Mouse (Mus musculus): ENCODE results near the gene Selenow. TPM values are rescaled to one million over a fixed set of nuclear protein-coding genes. Genes with fewer than 3 reads are reported as not detected.
A peak's percentile ranks its signal among the peaks of the same experiment; 100 is the strongest.

Selenow gene
- 684 and 739 TPM in 2 replicates for polyA plus RNA-seq (2015; fragmentation: Nextera tagmentation; extraction: Ambion mirVana)

GRCm38 (mm10) chr7:15922220-15922773 lies at the start of gene Selenow:
Selenow (minus strand) TSS chr7:15922402.
- peak; percentile 95 for ATAC-seq (ENCODE audit: insufficient read depth, low FRiP score)
- H3K4me1 ChIP-seq (ENCODE audit: control insufficient read depth, insufficient read depth, low read length): peaks cover 12% of the 10 kb centered on the region
- H3K4me2 ChIP-seq (ENCODE audit: low read depth, low read length): peak within 1 kb of the TSS; percentile 82
- H3K4me3 ChIP-seq (replicated peaks; ENCODE audit: low read length): peak within 1 kb of the TSS; percentile 89
- H3K36me3 ChIP-seq (ENCODE audit: control insufficient read depth, insufficient read depth, low read length): peaks cover 9% of the 10 kb centered on the region; the same call in 1 of the 2 replicates
- 0% methylated on average over 33 of the region's 33 CpGs for WGBS
- peak within 1 kb of the TSS; percentile 72 for H3K27ac ChIP-seq (ENCODE audit: low read length)
- H3K9ac ChIP-seq (ENCODE audit: low read length): peak within 1 kb of the TSS; percentile 87
- H3K9me3 ChIP-seq (replicated peaks; ENCODE audit: control insufficient read depth, low read length): no peaks in the 10 kb centered on the region
- H3K27me3 ChIP-seq (ENCODE audit: control insufficient read depth, insufficient read depth, low read length): no peaks in the 10 kb centered on the region

- H3K9ac ChIP-seq (ENCODE audit: low read length): no peak overlapping the region
- peaks cover 34% of the 10 kb centered on the region for H3K36me3 ChIP-seq (ENCODE audit: control insufficient read depth, insufficient read depth, low read length)
- H3K27ac ChIP-seq (ENCODE audit: low read length): no peak overlapping the region
- no peak for ATAC-seq (ENCODE audit: insufficient read depth, low FRiP score)
- no peak overlapping the region for H3K4me3 ChIP-seq (replicated peaks; ENCODE audit: low read length)
- H3K27me3 ChIP-seq (ENCODE audit: control insufficient read depth, insufficient read depth, low read length): no peaks in the 10 kb centered on the region
- no peak overlapping the region for H3K4me2 ChIP-seq (ENCODE audit: low read depth, low read length)
- no peaks in the 10 kb centered on the region for H3K9me3 ChIP-seq (replicated peaks; ENCODE audit: control insufficient read depth, low read length)
- H3K4me1 ChIP-seq (ENCODE audit: control insufficient read depth, insufficient read depth, low read length): peaks cover 9% of the 10 kb centered on the region
- WGBS: 94% methylated on average over 3 of the region's 3 CpGs
Measured at GRCm38 (mm10) chr7:15969674-15970073, 47.5 kb upstream of the Selenow start.

- WGBS: 86% methylated on average over 8 of the region's 8 CpGs
- H3K27me3 ChIP-seq (ENCODE audit: control insufficient read depth, insufficient read depth, low read length): no peaks in the 10 kb centered on the region
- no peak overlapping the region for H3K4me3 ChIP-seq (replicated peaks; ENCODE audit: low read length)
- H3K4me1 ChIP-seq (ENCODE audit: control insufficient read depth, insufficient read depth, low read length): peaks cover 21% of the 10 kb centered on the region
- no peak overlapping the region for H3K4me2 ChIP-seq (ENCODE audit: low read depth, low read length)
- peaks cover 24% of the 10 kb centered on the region for H3K36me3 ChIP-seq (ENCODE audit: control insufficient read depth, insufficient read depth, low read length)
- no peak for ATAC-seq (ENCODE audit: insufficient read depth, low FRiP score)
- H3K27ac ChIP-seq (ENCODE audit: low read length): no peak overlapping the region
- no peaks in the 10 kb centered on the region for H3K9me3 ChIP-seq (replicated peaks; ENCODE audit: control insufficient read depth, low read length)
- H3K9ac ChIP-seq (ENCODE audit: low read length): no peak overlapping the region
Measured at GRCm38 (mm10) chr7:15968322-15968721, 46.1 kb upstream of the Selenow start.

GRCm38 (mm10) chr7:15967312-15967711 lies 45.1 kb upstream of the Selenow start, which contains the start of gene Ehd2:
Ehd2 (minus strand) TSS chr7:15967567.
- Histone ChIP-seq H3K36me3 (ENCODE audit: control insufficient read depth, insufficient read depth, low read length) (peaks cover 18% of the 10 kb centered on the region), H3K9ac (ENCODE audit: low read length) (peak within 1 kb of the TSS; percentile 79), H3K4me1 (ENCODE audit: control insufficient read depth, insufficient read depth, low read length) (peaks cover 30% of the 10 kb centered on the region), H3K4me3 (replicated peaks; ENCODE audit: low read length) (peak within 1 kb of the TSS; percentile 59), H3K27me3 (ENCODE audit: control insufficient read depth, insufficient read depth, low read length) (no peaks in the 10 kb centered on the region), H3K9me3 (replicated peaks; ENCODE audit: control insufficient read depth, low read length) (no peaks in the 10 kb centered on the region), H3K27ac (ENCODE audit: low read length) (peak within 1 kb of the TSS; percentile 55; the same call in 1 of the 2 replicates), H3K4me2 (ENCODE audit: low read depth, low read length) (peak within 1 kb of the TSS; percentile 66)
- WGBS: under 1% methylated on average over 22 of the region's 22 CpGs
- ATAC-seq (ENCODE audit: insufficient read depth, low FRiP score): peak; percentile 84

GRCm38 (mm10) chr7:15966489-15966888 lies 44.3 kb upstream of the Selenow start:
- H3K4me1 ChIP-seq (ENCODE audit: control insufficient read depth, insufficient read depth, low read length): peaks cover 38% of the 10 kb centered on the region
- peak overlapping the region; percentile 59 for H3K4me3 ChIP-seq (replicated peaks; ENCODE audit: low read length)
- peak overlapping the region; percentile 66 for H3K4me2 ChIP-seq (ENCODE audit: low read depth, low read length)
- WGBS: 56% methylated on average over 3 of the region's 3 CpGs
- peaks cover 10% of the 10 kb centered on the region; the same call in 1 of the 2 replicates for H3K36me3 ChIP-seq (ENCODE audit: control insufficient read depth, insufficient read depth, low read length)
- peak overlapping the region; percentile 79 for H3K9ac ChIP-seq (ENCODE audit: low read length)
- no peaks in the 10 kb centered on the region for H3K9me3 ChIP-seq (replicated peaks; ENCODE audit: control insufficient read depth, low read length)
- H3K27ac ChIP-seq (ENCODE audit: low read length): no peak overlapping the region
- H3K27me3 ChIP-seq (ENCODE audit: control insufficient read depth, insufficient read depth, low read length): no peaks in the 10 kb centered on the region
- ATAC-seq (ENCODE audit: insufficient read depth, low FRiP score): no peak

- Histone ChIP-seq H3K27ac (ENCODE audit: low read length) (peak overlapping the region; percentile 98), H3K9ac (ENCODE audit: low read length) (peak overlapping the region; percentile 46; the same call in 1 of the 2 replicates), H3K27me3 (ENCODE audit: control insufficient read depth, insufficient read depth, low read length) (no peaks in the 10 kb centered on the region), H3K4me1 (ENCODE audit: control insufficient read depth, insufficient read depth, low read length) (peaks cover 44% of the 10 kb centered on the region), H3K4me2 (ENCODE audit: low read depth, low read length) (peak overlapping the region; percentile 6; the same call in 1 of the 2 replicates), H3K9me3 (replicated peaks; ENCODE audit: control insufficient read depth, low read length) (no peaks in the 10 kb centered on the region), H3K4me3 (replicated peaks; ENCODE audit: low read length) (0 out of 2 replicates have a peak overlapping the region, but pooled peaks have one; percentile 4), H3K36me3 (ENCODE audit: control insufficient read depth, insufficient read depth, low read length) (no peaks in the 10 kb centered on the region)
- 77% methylated on average over 32 of the region's 32 CpGs for WGBS
- no peak for ATAC-seq (ENCODE audit: insufficient read depth, low FRiP score)
Measured at GRCm38 (mm10) chr7:15963798-15964652, 41.8 kb upstream of the Selenow start.

- H3K4me3 ChIP-seq (replicated peaks; ENCODE audit: low read length): peak overlapping the region; percentile 18
- H3K27me3 ChIP-seq (ENCODE audit: control insufficient read depth, insufficient read depth, low read length): no peaks in the 10 kb centered on the region
- H3K27ac ChIP-seq (ENCODE audit: low read length): peak overlapping the region; percentile 98
- peak overlapping the region; percentile 59; the same call in 1 of the 2 replicates for H3K9ac ChIP-seq (ENCODE audit: low read length)
- ATAC-seq (ENCODE audit: insufficient read depth, low FRiP score): peak; percentile 84
- H3K4me1 ChIP-seq (ENCODE audit: control insufficient read depth, insufficient read depth, low read length): peaks cover 44% of the 10 kb centered on the region
- WGBS: 21% methylated on average over 12 of the region's 12 CpGs
- no peaks in the 10 kb centered on the region for H3K9me3 ChIP-seq (replicated peaks; ENCODE audit: control insufficient read depth, low read length)
- peaks cover 1% of the 10 kb centered on the region; the same call in 1 of the 2 replicates for H3K36me3 ChIP-seq (ENCODE audit: control insufficient read depth, insufficient read depth, low read length)
- peak overlapping the region; percentile 48 for H3K4me2 ChIP-seq (ENCODE audit: low read depth, low read length)
Measured at GRCm38 (mm10) chr7:15962311-15963288, 40.4 kb upstream of the Selenow start.

- H3K27me3 ChIP-seq (ENCODE audit: control insufficient read depth, insufficient read depth, low read length): no peaks in the 10 kb centered on the region
- H3K4me2 ChIP-seq (ENCODE audit: low read depth, low read length): peak overlapping the region; percentile 48
- peak overlapping the region; percentile 98 for H3K27ac ChIP-seq (ENCODE audit: low read length)
- peaks cover 9% of the 10 kb centered on the region; the same call in 1 of the 2 replicates for H3K36me3 ChIP-seq (ENCODE audit: control insufficient read depth, insufficient read depth, low read length)
- WGBS: 82% methylated on average over 7 of the region's 7 CpGs
- peak overlapping the region; percentile 59; the same call in 1 of the 2 replicates for H3K9ac ChIP-seq (ENCODE audit: low read length)
- peak overlapping the region; percentile 18; the same call in 1 of the 2 replicates for H3K4me3 ChIP-seq (replicated peaks; ENCODE audit: low read length)
- H3K9me3 ChIP-seq (replicated peaks; ENCODE audit: control insufficient read depth, low read length): no peaks in the 10 kb centered on the region
- no peak for ATAC-seq (ENCODE audit: insufficient read depth, low FRiP score)
- H3K4me1 ChIP-seq (ENCODE audit: control insufficient read depth, insufficient read depth, low read length): peaks cover 44% of the 10 kb centered on the region
Measured at GRCm38 (mm10) chr7:15961798-15962197, 39.6 kb upstream of the Selenow start.

Measured in stomach, embryonic 16.5 days (tissue).